Mouse (Mus musculus): ENCODE measurements around the gene Gm5617.

Gene Gm5617

DNA sequence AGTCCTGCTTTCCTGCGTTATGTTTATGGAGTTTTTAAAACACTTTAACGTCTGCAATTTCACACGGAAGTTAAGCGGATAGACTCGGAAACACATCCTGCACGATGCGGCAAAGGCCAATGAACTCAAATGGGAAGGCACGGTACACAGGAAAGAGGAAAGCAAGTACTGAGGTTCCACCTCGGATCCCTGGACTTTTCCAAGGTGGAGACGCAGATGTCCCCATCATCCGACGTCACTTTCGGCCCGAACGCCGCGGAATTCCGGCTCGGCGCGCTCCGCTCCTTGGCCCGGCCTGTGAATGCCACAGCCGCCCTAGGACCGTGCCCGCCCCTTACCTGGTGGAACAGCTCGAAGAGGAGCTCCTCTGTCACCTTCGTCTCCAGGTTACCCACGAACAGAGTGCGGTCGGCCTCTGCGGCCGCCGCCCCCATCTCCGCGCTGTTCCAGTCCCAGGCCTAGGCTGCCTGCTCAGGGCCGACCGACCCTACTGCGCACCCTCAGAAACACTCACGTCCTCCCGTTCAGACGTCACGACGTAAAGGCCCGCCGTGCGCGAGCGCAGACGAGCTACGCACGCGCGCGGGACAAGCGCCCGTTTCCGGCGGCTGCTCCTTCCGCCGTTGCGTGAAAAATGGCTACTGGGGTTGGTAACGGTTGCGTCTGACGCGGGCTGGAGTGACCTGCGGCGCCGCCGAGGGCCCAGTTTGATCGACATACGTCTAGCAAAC is at the start of gene Gm5617, which contains the start of gene Rbm7:
TSS of gene Gm5617 (plus strand) at position 626 of the 731 bp plus-strand sequence.
TSS of gene Rbm7 (minus strand) at position 483 of the 731 bp plus-strand sequence.
- POLR2A ChIA-PET = interaction anchor here (0.6 to 7.8 kb wide), 55 partner anchors 9 to 492 kb away, joined by 3 to 100 read pairs (median 4); partner anchors contain the start of genes Nnmt (in 2 of the 4) and Rexo2 (in 2 of the 4)
- CTCF ChIA-PET = interaction anchor here in 3 of 4 experiments (0.7 to 1.4 kb wide), 7 partner anchors 15 to 124 kb away, joined by 3 to 4 read pairs (median 3); partner anchors contain the start of gene Rexo2 (in 1 of the 3)

DNA sequence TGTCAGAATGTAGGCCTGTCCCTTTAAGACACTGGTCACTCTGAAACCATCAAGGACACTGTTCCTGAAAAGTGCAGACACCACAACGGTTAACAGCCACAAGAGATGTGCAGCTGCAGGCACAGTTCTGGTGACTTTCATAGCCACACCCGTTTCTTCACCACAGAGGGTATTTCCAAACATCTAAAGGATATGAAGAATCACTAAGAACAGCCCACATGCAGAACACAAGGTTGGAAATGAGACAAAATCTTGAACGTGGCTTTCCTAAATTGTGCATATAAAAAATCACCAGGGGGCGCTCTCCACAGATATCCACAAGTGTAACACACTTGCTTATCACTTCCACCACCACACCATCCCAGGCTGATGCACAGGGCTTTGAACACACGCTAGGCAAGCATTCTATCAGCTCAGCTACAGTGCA is 47.4 kb upstream of the Gm5617 start:
- ChIA-PET POLR2A (interaction anchor here in 1 of 4 experiments (1.3 kb wide), 1 partner anchor 19 kb away, joined by 3 read pairs; no protein-coding TSS in a partner anchor), CTCF (interaction anchor here in 1 of 4 experiments (0.6 to 0.9 kb wide), 2 partner anchors 17 to 171 kb away, joined by 3 read pairs; no protein-coding TSS in a partner anchor)

DNA sequence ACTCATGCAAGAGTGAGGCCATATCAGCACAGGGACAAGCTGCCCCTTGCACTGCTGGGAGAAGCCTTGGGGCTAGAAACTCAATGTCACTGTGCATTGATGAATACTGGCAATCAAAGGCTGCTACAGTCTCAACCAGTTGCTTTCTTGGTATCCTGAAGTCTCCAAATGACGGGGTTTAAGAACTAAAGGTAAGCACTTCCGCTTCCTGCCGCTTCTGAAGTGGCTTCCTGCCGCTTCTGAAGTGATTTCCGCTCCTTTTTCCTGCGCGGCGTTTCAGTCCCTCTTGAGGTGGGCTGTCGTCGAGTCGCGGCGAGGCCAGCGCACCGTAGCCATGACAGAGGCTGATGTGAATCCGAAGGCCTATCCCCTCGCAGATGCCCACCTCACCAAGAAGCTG is 45.2 kb upstream of the Gm5617 start:
- CTCF ChIA-PET = no interaction called here
- POLR2A ChIA-PET = no interaction called here

DNA sequence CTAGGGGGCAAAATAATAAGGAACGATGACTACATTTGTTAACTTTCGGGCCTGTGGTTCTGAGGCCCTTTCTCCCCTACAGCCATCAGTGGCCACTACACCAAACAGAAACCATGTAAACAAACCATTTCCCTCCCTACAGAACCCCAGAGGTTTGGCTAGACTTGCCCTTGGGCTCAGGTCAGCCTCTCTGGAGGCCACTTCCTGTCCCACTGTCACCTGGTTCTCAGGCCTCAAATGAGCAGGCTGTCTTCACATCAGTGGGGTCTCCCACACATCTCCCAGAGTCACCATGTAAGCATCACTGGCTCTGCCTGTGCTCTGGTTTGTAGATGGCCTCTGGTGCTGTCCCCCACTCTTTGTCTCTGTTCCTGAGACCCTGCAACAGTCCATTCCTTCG is 39.3 kb upstream of the Gm5617 start:
- CTCF ChIA-PET = no interaction called here
- POLR2A ChIA-PET = no interaction called here

DNA sequence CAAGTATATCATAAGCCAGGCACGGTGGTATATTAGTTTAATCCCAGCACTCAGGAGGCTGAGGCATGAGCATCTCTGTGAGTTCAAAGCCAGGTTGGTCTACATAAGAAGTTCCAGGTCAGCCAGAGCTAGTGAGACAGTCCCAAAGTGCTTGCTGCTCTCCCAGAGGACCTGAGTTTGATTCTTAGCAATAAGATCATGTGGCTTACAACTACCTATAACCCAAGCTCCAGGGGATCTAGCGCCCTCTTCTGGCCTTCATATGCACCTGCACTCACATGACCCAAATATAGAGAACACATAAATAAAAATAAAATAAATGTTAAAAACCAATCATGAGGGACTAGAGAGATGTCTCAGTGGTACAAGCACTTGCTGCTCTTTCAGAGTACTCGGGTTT is 36.4 kb upstream of the Gm5617 start:
- ChIA-PET CTCF (interaction anchor here (0.6 to 2.3 kb wide), 13 partner anchors 9 to 437 kb away, joined by 3 to 13 read pairs (median 3); partner anchors contain the start of genes Gm5617 (in 1 of the 4) and Rbm7 (in 1 of the 4)), POLR2A (interaction anchor here in 1 of 4 experiments (0.6 to 0.9 kb wide), 2 partner anchors 36 to 157 kb away, joined by 3 to 6 read pairs; partner anchors contain the start of genes Gm5617 and Rbm7)

DNA sequence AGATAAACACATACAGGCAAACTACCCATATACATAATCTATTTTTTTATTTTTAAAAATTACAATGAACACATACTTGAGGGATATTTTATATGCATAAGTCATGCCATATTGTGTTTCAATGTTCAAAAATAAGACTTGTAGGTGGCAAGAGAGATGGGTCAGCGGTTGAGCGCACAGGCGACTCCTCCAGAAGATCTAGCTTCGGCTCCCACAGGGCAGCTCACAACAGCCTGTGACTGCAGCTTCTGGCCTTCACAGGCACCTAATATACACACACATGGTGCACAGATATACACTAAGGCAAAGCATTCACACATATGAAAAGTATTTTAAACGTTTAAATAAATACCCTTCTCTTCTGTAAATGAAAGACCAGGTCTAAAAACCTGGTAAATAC is 35.9 kb upstream of the Gm5617 start:
- POLR2A ChIA-PET = interaction anchor here in 1 of 4 experiments (0.6 kb wide), 1 partner anchor 157 kb away, joined by 6 read pairs; no protein-coding TSS in a partner anchor
- CTCF ChIA-PET = interaction anchor here (0.6 to 2.3 kb wide), 12 partner anchors 11 to 1096 kb away, joined by 3 to 13 read pairs (median 3); no protein-coding TSS in a partner anchor

DNA sequence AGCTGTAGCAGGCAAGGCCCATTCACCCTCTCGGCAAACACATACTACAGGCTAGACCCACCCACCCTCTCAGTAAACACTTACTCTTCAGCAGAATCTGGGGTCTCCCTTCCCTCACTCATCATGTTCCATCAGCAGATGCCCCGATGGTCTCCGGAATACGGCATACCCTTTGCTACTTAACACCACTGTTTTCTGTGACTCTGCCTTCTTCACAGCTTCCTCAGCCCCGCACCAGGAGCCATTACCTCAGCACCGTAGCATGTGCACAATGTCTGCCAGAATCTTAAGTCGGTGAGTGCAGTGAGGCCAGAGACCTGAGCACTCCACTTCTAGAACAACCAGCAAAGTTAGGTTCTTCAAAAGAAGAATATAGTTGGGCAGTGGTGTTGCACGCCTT is 34.5 kb upstream of the Gm5617 start:
- ChIA-PET CTCF (interaction anchor here in 3 of 4 experiments (0.7 to 1.3 kb wide), 4 partner anchors 14 to 288 kb away, joined by 3 to 4 read pairs (median 4); no protein-coding TSS in a partner anchor), POLR2A (interaction anchor here in 2 of 4 experiments (0.7 kb wide), 2 partner anchors 139 to 164 kb away, joined by 4 to 5 read pairs; no protein-coding TSS in a partner anchor)

DNA sequence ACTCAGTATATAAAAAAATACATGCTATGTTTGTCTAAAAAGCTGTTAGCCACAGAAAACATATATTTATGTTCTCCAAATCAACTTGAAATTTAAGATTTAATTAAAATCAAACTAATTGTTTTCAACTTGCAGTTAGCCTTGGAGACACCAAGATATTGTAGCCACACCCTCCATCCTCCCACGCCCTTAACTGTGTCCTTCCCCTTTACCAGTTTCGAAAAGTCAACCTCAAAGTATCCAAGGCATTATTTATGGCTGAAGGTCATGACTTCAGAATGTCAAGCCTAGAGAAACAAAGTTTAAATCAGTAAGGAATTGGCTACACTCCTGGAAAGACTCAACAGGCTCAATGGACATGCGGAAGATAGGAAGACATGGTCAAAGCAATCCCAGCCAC is 33.7 kb upstream of the Gm5617 start:
- ChIA-PET POLR2A (no interaction called here), CTCF (interaction anchor here in 2 of 4 experiments (1.3 kb wide), 2 partner anchors 13 to 195 kb away, joined by 3 to 4 read pairs; no protein-coding TSS in a partner anchor)

DNA sequence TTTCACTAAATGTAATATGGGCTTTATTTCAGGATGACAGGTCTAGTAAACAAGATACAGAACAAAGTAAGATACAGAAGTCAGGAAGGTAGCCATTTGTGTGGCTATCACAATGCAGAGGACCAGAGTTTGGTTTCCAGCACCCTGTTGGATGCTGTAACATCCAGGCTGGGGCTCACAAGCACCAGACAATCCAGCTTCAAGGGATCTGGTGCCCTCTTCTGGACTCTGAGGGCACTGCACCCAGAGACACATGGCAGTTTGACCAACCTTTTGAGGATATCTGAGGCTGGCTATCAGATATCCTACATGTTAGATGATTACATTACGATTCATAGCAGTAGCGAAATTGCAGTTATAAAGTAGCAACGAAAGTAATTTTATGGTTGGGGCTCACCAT is 29.6 kb upstream of the Gm5617 start:
- ChIA-PET CTCF (interaction anchor here in 3 of 4 experiments (0.7 to 3.4 kb wide), 11 partner anchors 14 to 243 kb away, joined by 3 to 25 read pairs (median 3); no protein-coding TSS in a partner anchor), POLR2A (interaction anchor here in 2 of 4 experiments (0.6 to 1.7 kb wide), 5 partner anchors 16 to 132 kb away, joined by 3 to 5 read pairs (median 3); partner anchors contain the start of genes Gm5617 (in 2 of the 2) and Rbm7 (in 2 of the 2))

DNA sequence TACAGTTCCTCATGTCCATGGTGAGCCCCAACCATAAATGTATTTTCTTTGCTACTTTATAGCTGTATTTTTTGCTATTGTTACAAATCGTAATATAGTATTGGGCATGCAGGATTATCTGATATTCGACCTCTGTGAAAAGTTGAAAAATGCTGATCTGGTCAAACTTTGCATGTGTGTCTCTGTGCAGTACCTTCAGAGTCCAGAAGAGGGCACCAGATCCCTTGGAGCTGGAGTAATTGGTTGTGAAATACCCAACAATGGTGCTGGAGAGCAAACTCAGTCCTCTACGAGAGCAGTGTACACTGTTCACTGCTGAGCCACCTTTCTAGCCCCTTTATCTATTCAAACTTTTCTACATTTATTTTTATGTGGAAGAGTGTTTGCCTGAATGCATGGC is 28.4 kb upstream of the Gm5617 start:
- CTCF ChIA-PET = interaction anchor here (0.5 to 3.4 kb wide), 16 partner anchors 8 to 880 kb away, joined by 3 to 25 read pairs (median 4); no protein-coding TSS in a partner anchor
- POLR2A ChIA-PET = interaction anchor here in 1 of 4 experiments (0.6 to 1.7 kb wide), 6 partner anchors 19 to 922 kb away, joined by 3 to 5 read pairs (median 3); partner anchors contain the start of genes Gm5617 and Rbm7

DNA sequence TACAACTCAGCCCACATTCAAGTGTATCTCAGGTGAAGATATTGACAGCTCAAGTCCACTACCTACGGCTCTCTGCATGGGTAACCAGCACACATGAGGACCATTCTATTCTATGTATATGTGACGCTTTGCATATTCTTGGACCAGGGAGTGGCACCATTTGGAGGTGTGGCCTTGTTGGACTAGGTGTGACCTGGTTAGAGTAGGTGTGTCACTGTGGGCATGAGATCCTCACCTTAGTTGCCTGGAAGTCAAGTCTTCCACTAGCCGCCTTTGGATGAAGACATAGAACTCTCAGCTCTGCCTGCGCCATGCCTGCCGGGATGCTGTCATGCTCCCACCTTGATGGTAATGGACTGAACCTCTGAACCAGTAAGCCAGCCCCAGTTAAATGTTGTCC is 27.8 kb upstream of the Gm5617 start:
- ChIA-PET CTCF (interaction anchor here (0.6 to 3.4 kb wide), 18 partner anchors 8 to 880 kb away, joined by 3 to 25 read pairs (median 4); no protein-coding TSS in a partner anchor), POLR2A (interaction anchor here in 1 of 4 experiments (1.0 to 1.7 kb wide), 6 partner anchors 19 to 394 kb away, joined by 3 to 5 read pairs (median 3); no protein-coding TSS in a partner anchor)

DNA sequence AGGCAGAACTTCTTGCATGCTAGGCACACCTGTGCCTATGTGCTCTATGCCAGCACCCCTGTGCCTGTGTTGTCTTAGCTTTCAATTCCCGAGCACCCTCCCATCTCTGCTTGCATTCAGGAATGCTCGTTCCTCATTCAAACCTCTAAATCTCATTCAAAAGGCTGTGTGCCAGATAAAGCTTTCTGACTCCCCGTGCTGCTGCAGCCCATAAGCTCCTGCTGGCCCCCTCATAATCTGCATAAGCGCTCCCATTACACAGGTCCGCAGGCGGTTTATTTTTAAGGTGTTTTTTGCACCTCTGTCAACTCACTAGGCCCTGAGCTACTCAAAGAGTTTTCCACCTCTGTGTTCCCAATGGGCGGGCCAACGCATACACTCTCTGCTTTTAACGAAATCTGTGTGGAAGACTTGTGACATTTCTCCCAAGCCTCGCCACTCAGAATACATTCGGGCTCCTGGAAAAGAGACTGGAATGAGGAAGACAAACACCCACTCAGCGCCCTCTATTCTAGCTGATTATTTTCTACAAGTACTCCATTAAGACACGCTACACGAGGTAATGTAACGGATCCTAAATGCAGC is 22.7 kb upstream of the Gm5617 start:
- ChIA-PET POLR2A (interaction anchor here (0.6 to 2.8 kb wide), 15 partner anchors 8 to 275 kb away, joined by 3 to 17 read pairs (median 4); partner anchors contain the start of genes Gm5617 (in 4 of the 4), Rbm7 (in 4 of the 4) and Rexo2 (in 2 of the 4)), CTCF (interaction anchor here in 2 of 4 experiments (0.6 to 1.3 kb wide), 6 partner anchors 9 to 146 kb away, joined by 3 to 4 read pairs (median 3); no protein-coding TSS in a partner anchor)

DNA sequence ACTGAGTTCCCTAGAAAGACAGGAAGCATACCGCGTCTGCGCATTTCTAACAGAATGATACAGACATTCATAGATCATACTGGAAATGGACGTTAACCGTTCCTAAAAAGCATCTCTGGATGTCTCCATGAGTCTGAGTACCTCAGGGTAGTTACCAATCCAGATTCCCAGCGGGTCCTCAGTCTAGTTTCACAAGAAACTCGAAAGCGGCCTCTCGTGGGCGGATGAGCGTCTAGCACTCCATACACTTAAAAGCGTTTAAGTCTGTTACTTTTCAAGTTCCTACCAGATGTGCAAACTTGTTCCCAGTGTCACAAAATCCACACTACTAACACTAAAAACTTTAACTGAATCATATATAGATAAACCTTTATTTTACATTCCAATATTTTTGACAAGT is 22.1 kb upstream of the Gm5617 start:
- ChIA-PET POLR2A (interaction anchor here in 3 of 4 experiments (1.0 to 2.8 kb wide), 7 partner anchors 7 to 23 kb away, joined by 3 to 17 read pairs (median 9); partner anchors contain the start of genes Gm5617 (in 3 of the 3), Rbm7 (in 3 of the 3) and Rexo2 (in 2 of the 3)), CTCF (interaction anchor here in 2 of 4 experiments (0.9 to 1.3 kb wide), 3 partner anchors 8 to 113 kb away, joined by 3 to 4 read pairs (median 3); no protein-coding TSS in a partner anchor)

DNA sequence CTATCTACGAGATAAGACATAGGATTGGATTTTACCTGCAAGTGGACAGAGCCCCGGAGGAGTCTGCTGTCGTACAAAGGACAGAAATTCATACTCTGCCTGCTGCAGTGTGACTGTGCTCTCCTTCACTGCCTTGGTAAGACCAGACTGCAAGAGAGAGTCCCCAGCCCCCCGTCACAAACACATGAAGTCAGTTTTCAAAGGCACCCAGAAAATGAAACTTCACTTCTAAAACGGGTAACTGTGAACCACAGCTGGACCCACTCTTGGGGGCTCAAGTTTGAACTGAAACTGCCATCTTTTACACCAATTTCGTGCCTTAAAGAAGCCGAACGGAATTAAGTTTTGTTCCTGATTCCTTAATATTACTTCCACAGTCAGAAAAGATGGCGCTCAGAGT is 20.9 kb upstream of the Gm5617 start:
- ChIA-PET POLR2A (interaction anchor here in 3 of 4 experiments (0.7 to 1.7 kb wide), 11 partner anchors 11 to 372 kb away, joined by 3 to 14 read pairs (median 4); partner anchors contain the start of genes Gm5617 (in 3 of the 3) and Rbm7 (in 3 of the 3)), CTCF (interaction anchor here in 3 of 4 experiments (1.0 to 1.3 kb wide), 3 partner anchors 7 to 21 kb away, joined by 3 to 4 read pairs (median 3); partner anchors contain the start of genes Gm5617 (in 1 of the 3) and Rbm7 (in 1 of the 3))

DNA sequence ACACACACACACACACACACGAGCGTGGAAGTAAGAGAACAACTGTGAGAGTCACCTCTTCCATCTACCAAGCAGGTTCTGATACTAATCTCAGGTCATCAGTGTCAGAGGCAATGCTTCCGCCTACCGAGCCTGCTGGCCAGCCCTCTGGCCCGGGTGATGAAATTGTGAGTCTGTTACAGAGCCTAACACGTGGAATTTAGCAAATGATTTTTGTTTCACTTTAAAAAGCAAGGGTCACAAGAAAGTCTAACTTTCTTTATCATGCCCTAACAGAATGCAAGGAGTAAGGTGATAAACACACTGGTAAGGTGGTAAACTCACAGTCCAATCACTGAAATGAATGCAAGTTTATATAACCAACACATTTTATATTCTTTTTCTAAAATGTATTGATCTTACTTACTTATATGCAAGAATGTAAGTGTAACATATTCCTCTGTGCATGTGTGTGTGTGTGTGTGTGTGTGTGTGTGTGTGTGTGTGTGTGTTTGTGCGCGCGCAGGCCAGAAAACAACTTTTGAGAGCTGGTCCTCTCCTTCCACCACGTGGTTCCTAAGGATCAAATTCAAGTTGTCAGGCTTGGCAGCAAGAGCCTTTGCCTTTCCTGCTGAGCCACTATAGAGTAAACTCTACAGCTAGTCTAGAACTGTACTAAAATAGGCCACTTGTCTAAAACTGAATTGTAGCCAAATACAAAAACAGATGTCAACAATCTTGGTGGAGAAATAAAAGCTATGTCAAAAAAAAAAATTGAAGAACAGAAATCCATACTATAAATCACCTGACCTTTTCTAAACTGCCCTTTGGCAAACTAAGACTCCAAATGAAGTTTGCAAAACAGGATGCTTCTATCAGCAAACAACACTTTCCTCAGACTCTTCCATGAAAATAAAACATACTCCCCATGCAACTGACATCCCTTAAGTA is 18.7 kb upstream of the Gm5617 start:
- CTCF ChIA-PET = no interaction called here
- POLR2A ChIA-PET = interaction anchor here in 1 of 4 experiments (0.7 to 1.5 kb wide), 3 partner anchors 9 to 99 kb away, joined by 3 to 4 read pairs (median 3); no protein-coding TSS in a partner anchor

DNA sequence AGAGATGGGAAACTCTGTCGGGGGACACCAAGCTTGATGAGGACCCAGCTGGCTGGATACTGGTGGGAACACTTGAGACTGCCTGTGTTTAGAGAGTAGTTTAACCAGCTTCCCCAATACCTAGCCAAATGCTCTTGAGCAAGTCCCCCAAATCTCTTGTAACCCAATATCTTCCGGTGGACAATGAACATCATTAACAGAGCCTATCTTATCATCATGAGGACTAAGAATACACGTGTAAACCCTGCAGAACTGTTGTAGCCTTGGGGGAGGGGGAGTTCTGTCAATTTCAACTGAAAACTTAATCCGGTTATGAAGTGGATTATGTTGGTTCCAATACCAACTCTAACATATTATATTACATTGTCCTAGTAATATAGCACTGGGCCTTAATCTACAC is 16.4 kb upstream of the Gm5617 start:
- ChIA-PET CTCF (no interaction called here), POLR2A (interaction anchor here in 2 of 4 experiments (0.6 to 4.9 kb wide), 3 partner anchors 14 to 242 kb away, joined by 3 to 100 read pairs (median 8); partner anchors contain the start of genes Gm5617 (in 2 of the 2) and Rbm7 (in 2 of the 2))

All from embryonic stem cell, embryonic (primary cell).